Mouse (Mus musculus): Measurements from ENCODE around the gene Vsig8. TPM values are rescaled to one million over a fixed set of nuclear protein-coding genes. Genes with fewer than 3 reads are reported as not detected.

Gene Vsig8
- not detected for polyA plus RNA-seq (2012; fragmentation: generic; extraction: Trizol)
- long read RNA-seq, experiment 1: 0 reads
- long read RNA-seq, experiment 2: 0 reads

DNA sequence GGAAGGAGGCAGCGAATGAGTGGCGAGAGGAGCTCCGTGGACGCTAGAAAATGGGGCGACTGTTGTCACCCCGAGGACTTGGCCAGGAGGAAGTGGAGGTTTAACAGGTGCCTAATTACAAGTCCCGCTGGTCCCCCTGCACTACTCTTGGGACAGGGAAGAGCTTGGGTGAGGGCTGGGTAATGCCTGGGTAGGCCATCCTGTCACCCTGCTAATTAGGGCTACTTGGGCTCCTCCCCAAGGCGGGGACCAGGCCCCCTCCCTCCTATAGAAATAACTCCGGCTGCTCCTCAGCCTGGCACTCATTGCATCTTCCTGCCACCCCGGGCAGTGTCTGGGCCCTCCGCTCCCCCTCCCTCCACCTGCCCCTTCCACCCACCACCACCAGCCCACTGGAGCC, at the start of gene Vsig8:
Vsig8 (plus strand) TSS at position 301 of the 400 bp plus-strand sequence.
- H3K79me3 ChIP-seq (ENCODE audit: low read depth): no peaks in the 10 kb centered on the region
- H3K4me3 ChIP-seq (ENCODE audit: insufficient read depth, poor library complexity, severe bottlenecking): no peak within 1 kb of the TSS
- H3K79me2 ChIP-seq (ENCODE audit: control insufficient read depth, insufficient read depth): no peaks in the 10 kb centered on the region
- H3ac ChIP-seq (ENCODE audit: control insufficient read depth, insufficient read length, low read depth): no peak within 1 kb of the TSS
- TF ChIP-seq CTCF (IDR thresholded peaks at IDR 0.05; ENCODE audit: control insufficient read depth, insufficient read depth, insufficient read length) (no peak), FOSL1 (IDR thresholded peaks at IDR 0.05; ENCODE audit: insufficient read depth, low read length, poor library complexity, severe bottlenecking) (no peak), USF1 (IDR thresholded peaks at IDR 0.05; ENCODE audit: low read depth) (no peak), MYOD1 (IDR thresholded peaks at IDR 0.05; ENCODE audit: control insufficient read depth, insufficient read length, low read depth) (no peak), CEBPB (IDR thresholded peaks at IDR 0.05; ENCODE audit: low read depth) (no peak), MAX (IDR thresholded peaks at IDR 0.05) (no peak), MYOG (IDR thresholded peaks at IDR 0.05; ENCODE audit: control insufficient read depth, extremely low read depth, insufficient read length) (no peak)
- peaks cover 4% of the 10 kb centered on the region for H3K27me3 ChIP-seq (ENCODE audit: control insufficient read depth, insufficient read depth, insufficient read length)
- no peaks in the 10 kb centered on the region for H3K36me3 ChIP-seq (ENCODE audit: control insufficient read depth, insufficient read depth)

DNA sequence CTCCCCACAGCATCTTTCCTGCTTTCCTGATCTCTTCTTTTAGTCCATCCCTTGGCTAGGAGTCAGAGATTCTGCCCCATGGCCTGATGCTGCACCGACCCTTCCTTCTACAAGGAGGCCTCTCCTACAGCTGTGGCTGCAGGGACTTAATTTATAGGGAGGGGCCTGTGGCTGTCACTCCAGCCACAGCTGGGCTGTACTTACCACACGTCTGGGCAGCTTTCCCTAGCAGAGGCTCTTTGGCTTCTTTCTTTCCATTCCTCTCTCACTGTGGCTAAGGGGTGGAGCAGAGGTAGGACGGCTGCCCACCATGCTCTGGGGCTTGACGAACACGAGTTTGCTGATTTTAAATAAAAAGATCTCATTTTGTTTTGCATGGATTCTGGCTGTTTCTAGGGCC, 48.7 kb upstream of the Vsig8 start:
- no peak for TF ChIP-seq CEBPB (IDR thresholded peaks at IDR 0.05; ENCODE audit: low read depth)
- TF ChIP-seq MAX (IDR thresholded peaks at IDR 0.05): no peak
- no peak for TF ChIP-seq FOSL1 (IDR thresholded peaks at IDR 0.05; ENCODE audit: insufficient read depth, low read length, poor library complexity, severe bottlenecking)
- TF ChIP-seq USF1 (IDR thresholded peaks at IDR 0.05; ENCODE audit: low read depth): no peak
- no peak for TF ChIP-seq CTCF (IDR thresholded peaks at IDR 0.05; ENCODE audit: control insufficient read depth, insufficient read depth, insufficient read length)
- TF ChIP-seq MYOD1 (IDR thresholded peaks at IDR 0.05; ENCODE audit: control insufficient read depth, insufficient read length, low read depth): no peak
- TF ChIP-seq MYOG (IDR thresholded peaks at IDR 0.05; ENCODE audit: control insufficient read depth, extremely low read depth, insufficient read length): no peak
- Histone ChIP-seq H3K4me3 (ENCODE audit: insufficient read depth, poor library complexity, severe bottlenecking) (no peak overlapping the region), H3K79me3 (ENCODE audit: low read depth) (peaks cover 34% of the 10 kb centered on the region), H3ac (ENCODE audit: control insufficient read depth, insufficient read length, low read depth) (no peak overlapping the region), H3K27me3 (ENCODE audit: control insufficient read depth, insufficient read depth, insufficient read length) (no peaks in the 10 kb centered on the region), H3K79me2 (ENCODE audit: control insufficient read depth, insufficient read depth) (peaks cover 47% of the 10 kb centered on the region), H3K36me3 (ENCODE audit: control insufficient read depth, insufficient read depth) (peaks cover 54% of the 10 kb centered on the region)

DNA sequence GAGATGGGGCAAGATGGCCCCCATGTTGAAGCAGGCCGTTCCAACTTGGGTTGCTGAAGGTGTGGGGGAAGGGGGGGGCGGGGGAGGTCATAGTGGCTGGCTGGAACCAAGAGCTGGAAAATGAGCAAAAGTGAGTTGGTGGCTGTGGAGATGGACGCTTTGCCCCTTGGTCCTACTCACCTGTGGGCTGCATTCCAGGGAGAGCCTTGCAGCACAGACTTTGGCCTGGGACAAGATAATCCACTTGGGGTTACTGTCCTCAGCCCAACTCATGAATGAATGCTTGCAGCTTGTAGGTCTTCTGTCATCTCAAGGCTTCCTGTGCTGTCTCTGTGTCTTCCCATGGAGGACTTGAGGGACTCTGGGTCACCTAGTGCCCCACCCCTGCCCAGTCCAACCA, 48.0 kb upstream of the Vsig8 start:
- no peak overlapping the region for H3ac ChIP-seq (ENCODE audit: control insufficient read depth, insufficient read length, low read depth)
- peaks cover 54% of the 10 kb centered on the region for H3K36me3 ChIP-seq (ENCODE audit: control insufficient read depth, insufficient read depth)
- no peak for TF ChIP-seq MYOG (IDR thresholded peaks at IDR 0.05; ENCODE audit: control insufficient read depth, extremely low read depth, insufficient read length)
- TF ChIP-seq MYOD1 (IDR thresholded peaks at IDR 0.05; ENCODE audit: control insufficient read depth, insufficient read length, low read depth): no peak
- TF ChIP-seq CEBPB (IDR thresholded peaks at IDR 0.05; ENCODE audit: low read depth): no peak
- TF ChIP-seq FOSL1 (IDR thresholded peaks at IDR 0.05; ENCODE audit: insufficient read depth, low read length, poor library complexity, severe bottlenecking): no peak
- TF ChIP-seq CTCF (IDR thresholded peaks at IDR 0.05; ENCODE audit: control insufficient read depth, insufficient read depth, insufficient read length): no peak
- no peak for TF ChIP-seq MAX (IDR thresholded peaks at IDR 0.05)
- no peak for TF ChIP-seq USF1 (IDR thresholded peaks at IDR 0.05; ENCODE audit: low read depth)
- no peak overlapping the region for H3K4me3 ChIP-seq (ENCODE audit: insufficient read depth, poor library complexity, severe bottlenecking)
- peaks cover 26% of the 10 kb centered on the region for H3K79me3 ChIP-seq (ENCODE audit: low read depth)
- peaks cover 40% of the 10 kb centered on the region for H3K79me2 ChIP-seq (ENCODE audit: control insufficient read depth, insufficient read depth)
- H3K27me3 ChIP-seq (ENCODE audit: control insufficient read depth, insufficient read depth, insufficient read length): no peaks in the 10 kb centered on the region

DNA sequence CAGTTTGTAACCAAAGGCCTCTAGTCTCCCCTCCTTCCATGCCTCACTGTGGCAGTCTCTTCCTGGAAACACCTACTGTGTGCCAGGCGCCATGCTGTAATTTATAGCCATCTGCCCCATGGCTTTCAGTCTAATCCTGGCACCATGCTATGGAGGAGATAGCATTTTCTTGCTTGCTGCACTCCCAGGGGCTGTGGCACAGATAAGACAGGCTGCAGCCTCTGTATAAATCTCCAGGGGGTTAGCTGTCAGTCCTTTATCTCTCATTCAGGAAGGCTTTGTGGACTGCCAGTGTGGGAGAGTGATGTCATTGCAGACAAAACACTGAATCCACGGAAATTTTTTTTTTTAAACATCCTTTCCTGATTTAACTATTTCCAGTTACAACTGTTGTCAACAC, 47.6 kb upstream of the Vsig8 start:
- no peaks in the 10 kb centered on the region for H3K27me3 ChIP-seq (ENCODE audit: control insufficient read depth, insufficient read depth, insufficient read length)
- TF ChIP-seq USF1 (IDR thresholded peaks at IDR 0.05; ENCODE audit: low read depth) (no peak), MYOG (IDR thresholded peaks at IDR 0.05; ENCODE audit: control insufficient read depth, extremely low read depth, insufficient read length) (no peak), MYOD1 (IDR thresholded peaks at IDR 0.05; ENCODE audit: control insufficient read depth, insufficient read length, low read depth) (no peak), CTCF (IDR thresholded peaks at IDR 0.05; ENCODE audit: control insufficient read depth, insufficient read depth, insufficient read length) (no peak), FOSL1 (IDR thresholded peaks at IDR 0.05; ENCODE audit: insufficient read depth, low read length, poor library complexity, severe bottlenecking) (no peak), MAX (IDR thresholded peaks at IDR 0.05) (no peak), CEBPB (IDR thresholded peaks at IDR 0.05; ENCODE audit: low read depth) (no peak)
- peaks cover 22% of the 10 kb centered on the region for H3K79me3 ChIP-seq (ENCODE audit: low read depth)
- peaks cover 54% of the 10 kb centered on the region for H3K36me3 ChIP-seq (ENCODE audit: control insufficient read depth, insufficient read depth)
- H3ac ChIP-seq (ENCODE audit: control insufficient read depth, insufficient read length, low read depth): no peak overlapping the region
- H3K4me3 ChIP-seq (ENCODE audit: insufficient read depth, poor library complexity, severe bottlenecking): no peak overlapping the region
- H3K79me2 ChIP-seq (ENCODE audit: control insufficient read depth, insufficient read depth): peaks cover 35% of the 10 kb centered on the region

DNA sequence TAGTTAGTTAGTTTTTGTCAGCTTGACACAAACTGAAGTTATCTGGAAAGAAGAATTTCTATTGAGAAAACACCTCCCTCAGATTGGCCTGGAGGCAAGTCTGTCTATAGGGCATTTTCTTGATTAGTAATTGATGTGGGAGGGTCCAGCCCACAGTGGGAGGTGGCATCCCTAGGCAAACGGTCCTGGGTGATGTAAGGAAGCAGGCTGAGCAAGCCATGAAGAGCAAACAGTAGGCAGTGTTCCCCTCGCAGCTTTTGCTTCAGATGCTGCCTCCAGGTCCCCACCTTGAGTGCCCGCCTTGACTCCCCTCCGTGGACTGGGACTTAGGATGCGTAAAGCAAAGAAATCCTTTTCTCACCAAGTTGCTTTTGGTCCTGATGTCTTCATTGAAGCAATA, 46.5 kb upstream of the Vsig8 start:
- Histone ChIP-seq H3K79me3 (ENCODE audit: low read depth) (peaks cover 14% of the 10 kb centered on the region), H3ac (ENCODE audit: control insufficient read depth, insufficient read length, low read depth) (no peak overlapping the region), H3K36me3 (ENCODE audit: control insufficient read depth, insufficient read depth) (peaks cover 51% of the 10 kb centered on the region), H3K79me2 (ENCODE audit: control insufficient read depth, insufficient read depth) (peaks cover 25% of the 10 kb centered on the region), H3K27me3 (ENCODE audit: control insufficient read depth, insufficient read depth, insufficient read length) (no peaks in the 10 kb centered on the region), H3K4me3 (ENCODE audit: insufficient read depth, poor library complexity, severe bottlenecking) (no peak overlapping the region)
- TF ChIP-seq MAX (IDR thresholded peaks at IDR 0.05) (no peak), CTCF (IDR thresholded peaks at IDR 0.05; ENCODE audit: control insufficient read depth, insufficient read depth, insufficient read length) (no peak), MYOD1 (IDR thresholded peaks at IDR 0.05; ENCODE audit: control insufficient read depth, insufficient read length, low read depth) (no peak), CEBPB (IDR thresholded peaks at IDR 0.05; ENCODE audit: low read depth) (no peak), FOSL1 (IDR thresholded peaks at IDR 0.05; ENCODE audit: insufficient read depth, low read length, poor library complexity, severe bottlenecking) (no peak), MYOG (IDR thresholded peaks at IDR 0.05; ENCODE audit: control insufficient read depth, extremely low read depth, insufficient read length) (no peak), USF1 (IDR thresholded peaks at IDR 0.05; ENCODE audit: low read depth) (no peak)
